Mouse (Mus musculus): ENCODE data around the gene Bicra. TPM values are rescaled to one million over a fixed set of nuclear protein-coding genes. Genes with fewer than 3 reads are reported as not detected.

Bicra gene
- total and polyA plus RNA-seq, 3 experiments: 0.32 to 10.2 (median 2.2) TPM

- no peak for DNase-seq (ENCODE audit: extremely low read depth)
- no peak overlapping the region for H3K27ac ChIP-seq (ENCODE audit: insufficient read depth, low read depth)
- H3K9me3 ChIP-seq (replicated peaks; ENCODE audit: low read length): no peaks in the 10 kb centered on the region
- H3K9ac ChIP-seq (ENCODE audit: insufficient read depth, low read depth): no peak overlapping the region
- peaks cover 12 to 55% of the 10 kb centered on the region in 2 experiments for H3K4me1 ChIP-seq (ENCODE audit: control insufficient read depth in 1 of 2, insufficient read depth in 2 of 2)
- no peak overlapping the region for H3K4me3 ChIP-seq (replicated peaks in 1 of 3; ENCODE audit: low read depth in 2 of 3, low read length in 2 of 3, poor library complexity in 1 of 3)
- dilution Hi-C loops (cut with MboI; ENCODE audit: extremely low pct_ligation_motif_present, extremely low pct_unique_long_range_greater_than_20kb, low sequenced_read_pairs): no loop called here
- no peak overlapping the region for H3K4me2 ChIP-seq (ENCODE audit: insufficient read depth, low read depth, poor library complexity, severe bottlenecking)
- H3K27me3 ChIP-seq (replicated peaks): no peaks in the 10 kb centered on the region
- in situ Hi-C loops (cut with MboI; ENCODE audit: low pct_ligation_motif_present, low pct_unique_long_range_greater_than_20kb, low sequenced_read_pairs): no loop called here
- H3K36me3 ChIP-seq (replicated peaks in 1 of 2; ENCODE audit: control insufficient read depth in 1 of 2, insufficient read depth in 1 of 2, low read length in 1 of 2): peaks cover 4 to 77% of the 10 kb centered on the region in 2 experiments
- TF ChIP-seq E2F4 (IDR thresholded peaks at IDR 0.05; ENCODE audit: insufficient replicate concordance, low read depth, low read length): no peak
- TF ChIP-seq USF1 (IDR thresholded peaks at IDR 0.05; ENCODE audit: low read depth, low read length): no peak
- no peak for TF ChIP-seq MAFK (IDR thresholded peaks at IDR 0.05; ENCODE audit: insufficient replicate concordance, low read length)
- no peak for TF ChIP-seq ELF1 (IDR thresholded peaks at IDR 0.05; ENCODE audit: low read depth, low read length)
- no peak for TF ChIP-seq GABPA (IDR thresholded peaks at IDR 0.05; ENCODE audit: insufficient replicate concordance, low read depth, low read length)
- TF ChIP-seq MXI1 (IDR thresholded peaks at IDR 0.05; ENCODE audit: low read depth, low read length): no peak
- TF ChIP-seq SMC3 (IDR thresholded peaks at IDR 0.05; ENCODE audit: low read depth, low read length): no peak
- TF ChIP-seq NELFE (IDR thresholded peaks at IDR 0.05; ENCODE audit: low read depth, low read length): no peak
- no peak for TF ChIP-seq ZNF384 (IDR thresholded peaks at IDR 0.05; ENCODE audit: low read depth, low read length)
- peaks cover 3% of the 10 kb centered on the region; the same call in 1 of the 2 replicates for H3K79me2 ChIP-seq (replicated peaks; ENCODE audit: control insufficient read depth, extremely low read depth, insufficient read depth, poor library complexity, severe bottlenecking)
Observed at GRCm38 (mm10) chr7:16004177-16004856, 43.4 kb downstream of the Bicra start.

GRCm38 (mm10) chr7:16003032-16003431 is 44.7 kb downstream of the Bicra start:
- Histone ChIP-seq H3K9me3 (replicated peaks; ENCODE audit: low read length) (no peaks in the 10 kb centered on the region), H3K27me3 (replicated peaks) (no peaks in the 10 kb centered on the region), H3K9ac (ENCODE audit: insufficient read depth, low read depth) (no peak overlapping the region), H3K27ac (ENCODE audit: insufficient read depth, low read depth) (no peak overlapping the region), H3K4me2 (ENCODE audit: insufficient read depth, low read depth, poor library complexity, severe bottlenecking) (no peak overlapping the region), H3K36me3 (replicated peaks in 1 of 2; ENCODE audit: control insufficient read depth in 1 of 2, insufficient read depth in 1 of 2, low read length in 1 of 2) (peaks cover 6 to 77% of the 10 kb centered on the region in 2 experiments), H3K4me1 (ENCODE audit: control insufficient read depth in 1 of 2, insufficient read depth in 2 of 2) (peaks cover 12 to 52% of the 10 kb centered on the region in 2 experiments), H3K4me3 (replicated peaks in 1 of 3; ENCODE audit: low read depth in 2 of 3, low read length in 2 of 3, poor library complexity in 1 of 3) (no peak overlapping the region), H3K79me2 (replicated peaks; ENCODE audit: control insufficient read depth, extremely low read depth, insufficient read depth, poor library complexity, severe bottlenecking) (no peaks in the 10 kb centered on the region; the same call in 1 of the 2 replicates)
- no peak for DNase-seq (ENCODE audit: extremely low read depth)
- dilution Hi-C loops (cut with MboI; ENCODE audit: extremely low pct_ligation_motif_present, extremely low pct_unique_long_range_greater_than_20kb, low sequenced_read_pairs): no loop called here
- in situ Hi-C loops (cut with MboI; ENCODE audit: low pct_ligation_motif_present, low pct_unique_long_range_greater_than_20kb, low sequenced_read_pairs): no loop called here
- TF ChIP-seq MAFK (IDR thresholded peaks at IDR 0.05; ENCODE audit: insufficient replicate concordance, low read length): 0 out of 2 replicates have a peak, but pooled peaks have one; percentile 29
- no peak for TF ChIP-seq ZC3H11A (IDR thresholded peaks at IDR 0.05; ENCODE audit: low read depth, low read length)

- peaks cover 10 to 47% of the 10 kb centered on the region in 2 experiments for H3K4me1 ChIP-seq (ENCODE audit: control insufficient read depth in 1 of 2, insufficient read depth in 2 of 2)
- DNase-seq (ENCODE audit: extremely low read depth): no peak
- TF ChIP-seq POLR2AphosphoS2 (IDR thresholded peaks at IDR 0.05; ENCODE audit: low read depth, low read length) (no peak), CHD1 (IDR thresholded peaks at IDR 0.05; ENCODE audit: low read depth, low read length) (no peak), ELF1 (IDR thresholded peaks at IDR 0.05; ENCODE audit: low read depth, low read length) (no peak), UBTF (IDR thresholded peaks at IDR 0.05; ENCODE audit: low read depth, low read length) (no peak), SMC3 (IDR thresholded peaks at IDR 0.05; ENCODE audit: low read depth, low read length) (no peak), ZNF384 (IDR thresholded peaks at IDR 0.05; ENCODE audit: low read depth, low read length) (no peak), SIN3A (IDR thresholded peaks at IDR 0.05; ENCODE audit: low read length) (no peak), KAT2A (IDR thresholded peaks at IDR 0.05; ENCODE audit: insufficient replicate concordance, low read length) (no peak), MEF2A (IDR thresholded peaks at IDR 0.05; ENCODE audit: borderline replicate concordance, low read depth, low read length) (no peak)
- no peaks in the 10 kb centered on the region for H3K9me3 ChIP-seq (replicated peaks; ENCODE audit: low read length)
- peaks cover 9 to 78% of the 10 kb centered on the region in 2 experiments for H3K36me3 ChIP-seq (replicated peaks in 1 of 2; ENCODE audit: control insufficient read depth in 1 of 2, insufficient read depth in 1 of 2, low read length in 1 of 2)
- in situ Hi-C loops (cut with MboI; ENCODE audit: low pct_ligation_motif_present, low pct_unique_long_range_greater_than_20kb, low sequenced_read_pairs) (no loop called here), dilution Hi-C loops (cut with MboI; ENCODE audit: extremely low pct_ligation_motif_present, extremely low pct_unique_long_range_greater_than_20kb, low sequenced_read_pairs) (no loop called here)
- no peak overlapping the region for H3K4me2 ChIP-seq (ENCODE audit: insufficient read depth, low read depth, poor library complexity, severe bottlenecking)
- H3K9ac ChIP-seq (ENCODE audit: insufficient read depth, low read depth): no peak overlapping the region
- H3K79me2 ChIP-seq (replicated peaks; ENCODE audit: control insufficient read depth, extremely low read depth, insufficient read depth, poor library complexity, severe bottlenecking): no peaks in the 10 kb centered on the region; the same call in 1 of the 2 replicates
- H3K4me3 ChIP-seq (replicated peaks in 1 of 3; ENCODE audit: low read depth in 2 of 3, low read length in 2 of 3, poor library complexity in 1 of 3): no peak overlapping the region
- H3K27me3 ChIP-seq (replicated peaks): no peaks in the 10 kb centered on the region
- H3K27ac ChIP-seq (ENCODE audit: insufficient read depth, low read depth): no peak overlapping the region
Observed at GRCm38 (mm10) chr7:16002171-16002570, 45.5 kb downstream of the Bicra start.
